Mouse (Mus musculus): Measurements from ENCODE around the gene Olfr458.
A peak's percentile ranks its signal among the peaks of the same experiment; 100 is the strongest.
"Not testable (repeated sequence)": the region's sequence is repeated elsewhere in the genome, so short reads cannot be mapped to it uniquely, and the experiment has no call there.

Olfr458 gene

DNA sequence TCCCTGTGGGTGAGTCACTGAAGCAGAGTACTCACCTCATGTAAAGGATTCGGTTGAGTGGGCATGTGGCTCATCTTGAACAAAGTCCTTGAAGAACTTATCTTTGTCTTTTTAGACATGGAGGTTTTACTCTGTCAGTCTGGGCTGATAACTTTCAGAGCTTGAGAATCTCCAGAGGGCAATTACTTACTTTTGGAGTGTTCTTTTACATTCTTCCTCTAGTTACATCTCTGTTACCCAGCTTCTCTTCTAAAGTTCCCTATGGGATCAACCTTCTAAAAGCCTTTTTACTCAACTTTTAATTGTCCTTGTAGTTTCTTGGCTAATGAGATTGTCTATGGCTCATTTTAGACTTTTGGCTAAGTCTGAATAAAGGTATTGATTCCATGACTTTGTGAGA, at the start of gene Olfr458:
Gene Olfr458 (minus strand): TSS at position 101 of the 400 bp plus-strand sequence.
- no peak for DNase-seq

GRCm38 (mm10) chr6:42513461-42513860, 48.5 kb upstream of the Olfr458 start:
- no peak for DNase-seq

DNA sequence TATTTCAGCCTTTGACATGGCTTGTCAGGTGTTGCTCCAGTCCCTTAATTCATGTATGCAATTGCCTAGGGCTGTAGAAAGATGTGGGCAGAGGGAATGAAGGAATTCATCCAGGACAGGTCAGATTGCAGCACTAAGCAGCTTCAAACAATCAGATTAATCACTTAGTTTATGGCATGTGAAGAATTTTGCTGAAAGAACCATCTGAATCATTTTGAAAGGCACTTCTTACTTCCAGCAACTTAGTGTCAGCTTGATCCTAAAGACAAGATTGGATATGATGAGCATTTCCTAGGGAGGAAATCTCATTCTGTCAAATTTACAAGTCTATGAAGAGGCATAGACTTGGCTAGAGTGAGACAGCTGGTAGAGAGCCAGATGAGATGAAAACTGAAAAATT, 44.3 kb upstream of the Olfr458 start:
- no peak for DNase-seq

DNA sequence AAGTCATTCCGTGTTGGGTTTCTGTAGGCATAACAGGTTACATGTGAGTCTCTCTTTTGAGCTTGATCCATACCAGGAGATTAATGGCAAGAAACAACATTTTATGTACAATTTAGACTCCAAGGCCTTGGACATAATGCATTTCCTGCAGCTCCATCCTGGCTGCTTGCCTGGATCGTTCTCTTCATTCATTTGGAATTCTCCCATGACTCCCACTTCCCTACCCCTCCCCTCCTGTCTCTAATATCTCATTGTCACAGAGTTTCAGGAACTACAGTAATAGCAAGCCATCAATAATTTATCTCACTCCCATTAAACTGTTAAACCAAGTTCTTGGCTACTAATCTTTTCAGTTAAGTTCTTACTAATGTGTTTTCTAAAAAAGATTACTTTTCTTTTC, 38.5 kb upstream of the Olfr458 start:
- DNase-seq: peak in 1 of 2 experiments; percentile 8

- DNase-seq: no peak
Observed at GRCm38 (mm10) chr6:42489731-42490130, 24.7 kb upstream of the Olfr458 start.

DNA sequence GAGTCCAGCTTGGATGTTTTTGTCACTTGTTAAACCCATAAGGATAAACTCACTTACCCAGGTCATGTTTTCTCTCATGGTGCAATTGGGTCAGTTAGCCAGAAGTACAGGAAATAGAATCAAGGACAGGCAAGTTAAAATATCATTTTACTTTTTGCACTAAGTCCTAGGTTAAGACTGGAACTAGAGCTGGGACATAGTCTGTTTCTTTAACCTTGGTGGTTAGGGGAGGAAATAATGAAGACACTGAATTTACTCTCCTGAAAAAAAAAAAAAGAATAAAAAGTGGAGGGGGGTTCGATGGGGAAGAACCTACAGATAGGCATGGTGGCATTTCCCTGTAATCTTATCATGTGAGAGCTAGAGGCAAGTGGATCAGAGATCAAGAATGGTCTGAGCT, 22.1 kb upstream of the Olfr458 start, which contains the start of gene Olfr456:
Gene Olfr456 (minus strand): TSS at position 101 of the 400 bp plus-strand sequence.
- no peak for DNase-seq

- DNase-seq: no peak
Observed at GRCm38 (mm10) chr6:42484633-42485032, 19.6 kb upstream of the Olfr458 start.

- no peak for DNase-seq
Observed at GRCm38 (mm10) chr6:42476235-42476634, 11.2 kb upstream of the Olfr458 start, which contains the start of gene Olfr457. Olfr457 (minus strand) TSS chr6:42476335.

- not testable (repeated sequence) for DNase-seq
Observed at GRCm38 (mm10) chr6:42471298-42471697, 6.3 kb upstream of the Olfr458 start.

DNA sequence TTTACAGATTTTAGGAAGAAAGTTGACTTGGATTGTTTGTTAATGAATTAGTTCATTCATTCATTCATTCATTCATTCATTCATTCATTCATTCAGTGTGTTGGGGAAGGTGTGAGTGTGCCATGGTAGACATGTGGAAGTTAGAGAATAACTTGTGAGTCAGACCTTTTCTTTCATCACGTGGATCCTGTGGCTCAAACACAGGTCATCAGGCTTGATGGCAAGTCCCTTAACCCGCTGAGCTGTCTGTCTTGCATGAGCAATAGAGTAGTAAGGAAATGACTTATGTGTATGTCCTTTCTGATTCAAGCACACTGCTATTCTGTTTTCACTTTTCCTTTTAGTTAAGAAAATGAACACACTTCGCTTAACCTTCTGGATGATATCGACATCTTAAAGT, 5.5 kb upstream of the Olfr458 start:
- DNase-seq: no peak

- DNase-seq: no peak
Observed at GRCm38 (mm10) chr6:42447381-42447780, 17.6 kb downstream of the Olfr458 start.

GRCm38 (mm10) chr6:42444491-42444890, 20.5 kb downstream of the Olfr458 start:
- DNase-seq: no peak

GRCm38 (mm10) chr6:42441395-42441794, 23.6 kb downstream of the Olfr458 start:
- DNase-seq: no peak

GRCm38 (mm10) chr6:42435490-42435889, 29.5 kb downstream of the Olfr458 start:
- no peak for DNase-seq

DNA sequence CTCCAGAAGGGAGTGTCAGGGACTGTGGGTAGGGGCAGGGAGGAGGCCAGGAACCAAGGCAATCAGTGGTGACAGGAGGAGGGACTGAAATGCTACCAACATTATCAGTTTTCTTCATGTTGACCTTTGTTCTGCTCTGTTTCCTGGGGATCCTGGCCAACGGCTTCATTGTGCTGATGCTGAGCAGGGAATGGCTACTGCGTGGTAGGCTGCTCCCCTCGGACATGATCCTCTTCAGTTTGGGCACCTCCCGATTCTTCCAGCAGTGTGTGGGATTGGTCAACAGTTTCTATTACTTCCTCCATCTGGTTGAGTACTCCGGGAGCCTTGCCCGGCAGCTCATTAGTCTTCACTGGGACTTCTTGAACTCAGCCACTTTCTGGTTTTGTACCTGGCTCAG, 30.6 kb downstream of the Olfr458 start, which contains the start of gene Tas2r126:
Gene Tas2r126 (plus strand): TSS at position 90 of the 400 bp plus-strand sequence.
- no peak for DNase-seq

DNA sequence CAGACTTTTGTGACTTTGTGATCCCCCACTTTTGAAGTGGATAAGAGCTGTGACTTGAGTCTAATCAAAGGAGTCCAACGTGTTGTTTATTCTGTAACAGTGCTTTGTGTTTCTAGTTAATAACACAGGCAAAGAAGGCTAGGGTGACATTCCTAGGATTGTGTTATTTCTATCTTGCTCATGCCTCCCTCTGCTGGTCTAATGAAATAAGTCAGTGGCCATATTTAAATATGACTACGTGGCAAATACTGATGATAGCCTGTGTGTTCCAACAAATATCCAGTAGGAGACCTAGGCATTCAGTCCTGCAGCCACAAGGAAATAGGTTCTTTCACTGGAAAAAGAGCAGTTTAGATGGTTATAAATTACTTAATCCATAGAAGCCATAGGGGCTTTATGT, 31.4 kb downstream of the Olfr458 start:
- DNase-seq: no peak

DNA sequence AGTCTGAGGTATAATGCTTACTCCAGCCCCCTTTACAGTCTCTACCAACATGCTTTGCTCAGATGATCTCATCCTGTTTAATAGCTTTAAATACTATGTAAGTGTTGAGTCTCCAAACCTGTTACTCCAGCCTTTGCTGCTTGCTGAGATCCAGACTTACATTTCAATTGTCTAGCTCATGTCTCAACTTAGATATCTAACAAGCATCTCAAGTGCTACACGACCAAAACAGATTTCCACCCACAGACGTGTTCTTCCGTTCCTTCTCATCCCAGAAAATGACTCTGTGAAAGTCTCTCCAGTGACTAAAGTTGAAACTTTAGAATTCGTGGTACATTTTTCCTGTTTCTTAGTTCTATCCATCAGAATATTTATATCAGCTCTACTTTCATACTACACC, 38.7 kb downstream of the Olfr458 start:
- no peak for DNase-seq

GRCm38 (mm10) chr6:42424472-42424871, 40.5 kb downstream of the Olfr458 start:
- DNase-seq: no peak

GRCm38 (mm10) chr6:42421439-42421838, 43.6 kb downstream of the Olfr458 start:
- DNase-seq: peak in 1 of 2 experiments; percentile 18

DNA sequence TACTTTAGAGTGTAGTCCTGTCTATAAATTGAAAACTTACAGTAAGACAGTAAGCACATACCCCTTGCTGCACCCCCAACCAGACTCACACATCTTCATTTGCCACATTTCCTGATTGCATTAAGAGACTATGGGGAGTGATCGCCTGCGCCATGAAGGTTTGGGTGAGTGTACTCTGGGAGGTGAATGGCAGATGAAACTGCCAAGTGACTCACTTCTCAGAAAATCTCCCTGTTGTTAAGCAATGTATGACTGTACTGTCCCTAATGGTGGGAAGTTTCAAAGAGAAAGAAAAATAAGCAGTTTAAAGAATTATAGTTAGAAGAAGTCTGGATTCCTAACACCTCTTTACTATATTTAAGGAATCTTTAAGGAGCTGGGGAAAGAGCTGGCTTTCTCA, 45.6 kb downstream of the Olfr458 start:
- DNase-seq: no peak
